Comparison of ENCODE assay signal across 9 mouse cellular contexts in the genomic region with DNA sequence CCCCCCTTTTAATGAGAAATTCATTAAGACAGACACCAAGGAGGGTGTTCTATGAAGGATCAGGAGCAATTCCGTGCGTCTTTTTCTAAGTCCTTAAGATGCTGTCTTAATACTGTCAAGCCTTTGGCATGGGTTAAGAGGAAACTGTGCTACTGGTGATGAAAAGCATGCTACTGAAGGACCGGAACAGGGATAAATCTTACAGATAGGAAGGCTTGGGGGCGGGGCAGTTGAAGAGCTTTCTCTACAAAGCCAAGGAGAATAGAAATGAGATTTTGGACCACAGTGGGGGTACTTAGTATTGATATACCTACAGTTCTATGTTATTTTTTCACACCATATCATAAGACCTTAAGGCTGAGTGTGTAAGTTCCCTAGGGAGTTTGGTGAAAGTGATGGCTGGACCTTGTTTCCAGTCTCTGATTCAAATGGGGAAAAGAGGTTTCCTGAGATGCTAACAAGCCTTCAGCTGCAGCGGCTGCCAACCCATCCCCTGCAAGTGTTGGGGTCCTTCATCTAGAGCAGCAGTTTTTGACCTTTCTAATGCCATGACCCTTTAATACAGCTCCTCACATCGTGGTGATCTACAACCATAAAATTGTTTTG.
"Had no signal": no experiment of that assay in that cellular context is flagged by ENCODE, and none has a peak within 500 bp of the region (broad histone marks: within the 10 kb centered on the region; RNA-seq: fewer than 3 reads in every experiment).

No protein-coding gene starts in this region.

- H3K4me3 ChIP-seq: limb, embryonic 15.5 days; liver, embryonic 12.5 days; midbrain, embryonic 10.5 days; myocyte; neural tube, embryonic 15.5 days had no signal

- H3K4me2 ChIP-seq: limb, embryonic 15.5 days; liver, embryonic 12.5 days; lung, embryonic 14.5 days; neural tube, embryonic 15.5 days had no signal

- H3K9me3 ChIP-seq: limb, embryonic 15.5 days; liver, embryonic 12.5 days; midbrain, embryonic 10.5 days; neural tube, embryonic 15.5 days had no signal

- H3K27ac ChIP-seq: limb, embryonic 15.5 days; liver, embryonic 12.5 days; midbrain, embryonic 10.5 days; neural tube, embryonic 15.5 days; stomach, postnatal 0 days had no signal

- H3K9ac ChIP-seq: limb, embryonic 15.5 days; liver, embryonic 12.5 days; lung, embryonic 14.5 days; neural tube, embryonic 15.5 days had no signal

- H3K4me1 ChIP-seq: liver, embryonic 12.5 days; neural tube, embryonic 15.5 days had no signal

- ATAC-seq: liver, embryonic 12.5 days had no signal

- H3K27me3 ChIP-seq: liver, embryonic 12.5 days; neural tube, embryonic 15.5 days had no signal

- H3K36me3 ChIP-seq: limb, embryonic 15.5 days; liver, embryonic 12.5 days; midbrain, embryonic 10.5 days; neural tube, embryonic 15.5 days had no signal

- DNase-seq: lung, postnatal 4 days; thymus, postnatal 4 days had no signal
